Mouse (Mus musculus) monocyte, adult 5-6 weeks (primary cell): ENCODE data around the gene Adam1a. TPM values are rescaled to one million over a fixed set of nuclear protein-coding genes. Genes with fewer than 3 reads are reported as not detected.
A peak's percentile ranks its signal among the peaks of the same experiment; 100 is the strongest.

Experiments
- ATAC-seq: fragments of 153-309, 156-312 bp; replicated peaks from 2 replicates; pipeline ENCODE4 v1.8.0; 2017; ENCODE audit warnings: mild to moderate bottlenecking; ENCODE audit not compliant: low TSS enrichment, insufficient number of reproducible peaks, severe bottlenecking, poor library complexity, low FRiP score
- total RNA-seq: library from RNA; stranded (forward); fragments of 200-1000, 200-491, 200-594 nt; gene quantifications from 3 replicates; pipeline ENCODE4 v1.2.3, GENCODE M21; 2017

Adam1a gene
- total RNA-seq, 1 experiment from 2014 or later, result 4.4 TPM

DNA sequence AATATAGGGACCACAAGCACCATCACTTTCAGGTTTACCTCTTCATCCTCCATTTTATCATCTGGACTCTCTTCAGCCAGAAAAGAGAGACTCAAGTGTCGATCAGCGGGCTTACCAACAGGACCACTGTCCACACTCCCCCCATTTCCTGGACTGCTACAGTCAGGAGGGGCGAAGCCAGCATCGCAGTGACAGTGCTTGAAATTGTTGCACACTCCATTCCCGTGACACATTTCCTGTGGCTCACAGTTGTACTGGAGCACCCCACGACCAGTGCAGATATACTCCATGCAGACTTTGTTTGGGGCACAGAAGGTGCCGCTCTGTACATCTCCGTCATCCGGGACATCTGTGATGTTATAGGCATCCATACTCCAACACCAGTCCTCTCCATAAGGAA, 26.3 kb downstream of the Adam1a start:
- no peak for ATAC-seq

DNA sequence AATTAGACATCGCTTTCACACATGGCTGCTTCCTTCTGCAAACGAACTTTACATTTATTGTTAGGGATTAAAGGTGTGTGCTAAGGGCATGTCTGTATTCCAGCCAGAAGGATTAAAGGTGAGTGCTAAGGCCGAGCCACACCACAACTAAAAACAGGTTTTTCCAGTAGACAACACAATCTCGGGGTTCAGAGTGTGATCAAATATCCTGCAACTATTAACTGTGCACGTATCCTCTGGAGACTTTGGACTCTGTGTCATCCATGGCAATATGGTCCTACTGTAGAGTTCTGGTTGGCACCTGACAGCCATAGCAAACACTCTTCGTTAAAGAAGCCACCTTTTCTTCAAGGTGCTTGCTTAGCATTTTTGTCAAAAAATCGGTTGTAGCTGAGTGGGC, 35.3 kb downstream of the Adam1a start:
- no peak for ATAC-seq

DNA sequence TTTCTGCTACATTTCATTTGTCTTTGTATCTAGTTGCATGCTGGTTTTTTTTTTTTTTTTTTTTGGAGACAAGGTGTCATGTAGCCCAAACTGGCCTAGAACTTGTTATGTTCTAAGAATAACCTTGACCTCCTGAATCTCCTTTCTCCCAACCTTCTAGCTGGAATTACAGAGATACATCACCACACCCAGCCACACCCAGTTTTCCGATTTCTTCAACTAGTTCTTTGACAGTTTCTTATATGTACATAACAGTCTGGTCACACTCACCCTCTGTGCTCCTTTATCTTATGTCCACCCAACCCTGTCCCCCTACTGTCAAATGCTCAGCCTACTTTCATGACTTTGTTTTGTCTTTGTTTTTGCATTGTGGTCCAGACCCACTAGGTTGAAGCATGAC, 38.4 kb downstream of the Adam1a start:
- ATAC-seq, result no peak

DNA sequence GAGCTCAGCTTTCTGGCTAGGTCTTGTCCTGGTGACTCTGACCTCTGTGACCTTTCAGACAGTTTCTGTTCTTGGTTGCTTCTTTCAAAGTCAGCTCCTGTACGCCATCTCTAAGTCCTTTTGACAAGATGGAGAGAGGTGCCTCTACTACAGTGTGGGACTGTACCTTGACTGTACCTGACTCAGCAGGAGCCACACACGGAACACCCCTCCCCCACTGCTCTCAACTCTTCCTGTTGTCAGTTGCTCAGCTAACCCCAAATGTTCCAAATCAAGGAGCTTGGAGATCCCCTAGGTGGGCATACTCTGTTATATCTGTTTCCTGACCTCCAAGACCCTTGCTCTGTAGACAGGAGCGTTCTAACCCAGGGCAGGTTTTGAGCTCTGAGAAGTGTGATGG, 42.1 kb downstream of the Adam1a start, which contains the start of gene Adam1b:
TSS of gene Adam1b (minus strand) at position 205 of the 400 bp plus-strand sequence.
- no peak for ATAC-seq

DNA sequence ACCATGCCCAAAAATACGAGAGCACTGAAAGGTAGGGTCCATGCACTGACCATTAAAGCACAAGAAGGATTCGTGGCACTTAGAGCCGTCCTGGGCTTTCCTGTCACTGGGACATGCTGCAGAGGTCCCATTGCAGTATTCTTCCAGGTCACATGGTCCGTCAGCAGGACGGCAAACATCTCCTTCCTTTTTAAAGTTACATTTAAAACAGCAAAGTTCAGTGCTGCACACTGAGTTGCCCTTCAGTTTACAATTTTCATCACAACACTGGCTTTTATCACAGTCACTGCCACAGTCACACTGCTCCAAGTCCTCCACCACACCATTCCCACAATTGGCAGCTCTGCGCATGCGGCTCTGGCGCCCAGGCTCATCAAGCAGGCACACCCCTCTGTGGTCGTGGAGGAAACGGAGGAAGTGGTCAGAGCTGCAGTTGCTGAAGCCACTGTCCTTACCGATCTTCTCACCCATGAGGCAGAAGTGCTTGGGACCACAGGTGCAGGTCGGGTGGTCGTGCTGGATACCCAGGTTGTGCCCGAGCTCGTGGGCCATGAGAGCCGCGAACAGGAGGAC, 43.8 kb downstream of the Adam1a start:
- peak; percentile 93 for ATAC-seq

DNA sequence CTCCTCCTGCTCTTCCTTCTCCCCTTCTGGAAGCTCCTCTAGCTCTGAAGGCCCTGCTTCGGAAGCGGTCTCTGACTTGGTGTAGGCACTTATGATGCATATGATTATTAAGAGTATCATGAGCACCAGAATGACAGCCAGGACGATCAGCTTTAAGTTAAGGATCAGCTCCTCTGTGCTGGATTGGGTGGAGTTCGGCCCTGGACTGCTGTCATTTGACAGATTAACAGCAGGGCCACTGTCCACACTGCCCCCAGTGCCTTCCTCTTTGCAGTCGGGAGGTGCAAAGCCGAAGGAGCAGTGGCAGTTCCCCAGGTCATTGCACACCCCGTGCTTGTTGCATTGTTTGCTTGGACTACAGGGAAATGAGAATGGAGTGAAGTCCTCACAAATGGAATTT, 44.6 kb downstream of the Adam1a start:
- 0 out of 2 replicates have a peak, but pooled peaks have one; percentile 30 for ATAC-seq

DNA sequence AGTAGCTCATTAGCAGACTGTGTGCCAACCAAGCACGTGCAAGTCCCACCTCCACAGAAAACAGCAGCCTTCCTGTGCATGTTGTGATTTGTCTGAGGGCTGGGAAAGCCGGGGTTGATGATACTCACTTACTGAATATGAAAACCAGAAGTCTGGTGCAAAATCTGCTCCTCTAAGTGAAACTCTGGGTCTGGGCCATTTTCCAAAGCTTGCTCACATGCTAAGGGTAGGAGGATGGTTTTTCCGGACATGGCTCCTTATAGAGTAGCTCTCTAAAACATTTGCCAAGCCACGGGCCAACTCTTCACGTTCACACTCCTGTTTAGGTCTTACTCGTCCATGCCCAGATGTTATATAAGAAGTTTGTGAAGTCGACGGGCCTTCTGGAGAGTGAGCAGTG, 52.0 kb downstream of the Adam1a start:
- no peak for ATAC-seq

DNA sequence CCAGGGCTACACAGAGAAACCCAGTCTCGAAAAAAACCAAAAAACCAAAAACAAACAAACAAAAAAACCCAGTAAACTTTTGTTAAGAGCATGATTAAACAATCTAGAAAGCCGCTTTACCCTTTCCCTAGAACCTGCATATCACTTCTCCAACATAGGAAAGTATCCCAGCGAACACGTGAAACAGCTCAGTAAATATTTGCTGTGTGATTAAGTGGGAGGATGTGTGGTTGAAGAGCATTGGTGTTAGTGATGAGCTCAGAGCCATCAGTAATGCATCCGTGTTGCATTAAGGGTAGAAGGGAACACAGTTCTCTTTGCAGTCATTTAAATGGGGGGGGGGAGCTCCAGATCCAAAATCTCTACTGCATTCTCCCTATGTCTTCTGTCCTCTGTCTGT, 60.5 kb downstream of the Adam1a start:
- no peak for ATAC-seq

DNA sequence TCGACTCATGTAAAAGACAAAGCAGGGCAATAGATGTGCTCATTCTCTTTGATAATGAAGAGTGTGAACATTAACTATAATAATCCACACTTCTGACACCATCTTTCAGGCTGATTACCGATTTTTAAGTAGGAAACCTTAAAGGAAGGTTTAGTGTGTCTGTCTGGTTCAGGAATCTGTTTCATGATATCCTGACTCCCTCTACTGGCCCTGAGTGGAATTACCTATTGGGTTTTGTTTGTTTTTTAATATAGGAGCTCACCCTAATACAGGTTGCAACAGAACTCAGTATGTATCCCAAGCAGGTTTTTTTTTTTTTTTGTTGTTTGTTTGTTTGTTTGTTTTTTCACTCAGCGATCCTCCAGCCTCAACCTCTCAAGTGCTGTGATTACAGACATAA, 67.6 kb downstream of the Adam1a start:
- ATAC-seq, result peak; percentile 80

DNA sequence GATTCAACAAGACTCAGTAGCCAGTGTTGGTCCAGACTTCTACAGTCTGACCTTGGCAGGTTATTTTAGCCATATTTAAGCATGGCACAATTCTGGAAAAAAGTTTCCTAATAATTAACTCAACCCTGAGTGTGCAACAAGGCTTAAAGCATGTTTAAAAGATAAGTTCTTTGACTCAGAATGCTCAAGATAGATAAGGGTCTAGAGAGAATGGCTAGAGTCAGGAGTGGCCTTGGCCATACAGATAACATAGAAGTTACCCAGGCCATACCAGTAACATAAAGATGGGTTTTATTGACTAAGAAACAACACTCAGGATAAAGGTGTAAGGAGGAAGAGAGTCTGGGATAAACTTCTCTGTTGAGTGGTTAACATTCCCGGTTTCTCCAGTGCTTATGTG, 69.2 kb downstream of the Adam1a start:
- ATAC-seq, result no peak

DNA sequence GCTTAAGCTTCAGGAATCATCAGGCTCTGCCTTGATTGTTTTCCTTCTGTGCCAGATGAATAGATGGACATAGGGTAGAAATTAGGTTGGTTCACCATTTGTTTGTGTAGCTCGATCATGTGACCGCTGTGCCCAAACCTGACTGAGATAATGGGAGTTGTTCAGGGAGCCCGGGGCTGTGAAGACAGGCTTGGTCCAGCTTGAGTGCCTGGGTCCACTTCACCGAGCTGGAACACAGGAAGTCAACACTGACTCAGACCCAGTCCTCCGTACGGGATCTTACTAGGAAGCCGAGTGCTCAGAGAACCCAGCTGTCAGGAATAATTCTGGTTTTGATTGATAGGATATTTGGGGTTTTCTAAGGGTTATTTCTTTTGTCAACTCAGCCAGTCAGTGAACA, 70.7 kb downstream of the Adam1a start:
- no peak for ATAC-seq

DNA sequence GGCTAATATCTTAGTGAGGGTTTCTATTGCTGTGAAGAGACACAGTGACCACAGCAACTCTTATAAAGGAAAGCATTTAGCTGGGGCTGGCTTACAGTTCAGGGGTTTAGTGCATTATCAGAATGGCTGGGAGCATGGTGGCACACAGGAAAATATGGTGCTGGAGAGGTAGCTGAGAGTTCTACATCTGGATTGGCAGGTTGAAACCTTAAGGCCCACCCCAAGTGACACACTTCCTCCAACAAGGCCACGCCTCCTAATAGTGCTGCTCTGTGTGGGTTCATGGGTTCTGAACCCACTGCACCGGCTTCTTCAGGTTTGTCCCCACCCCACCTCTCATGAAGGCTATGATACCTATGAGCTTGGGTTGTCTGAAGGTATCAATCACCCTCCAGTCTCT, 72.9 kb downstream of the Adam1a start:
- ATAC-seq, result no peak

DNA sequence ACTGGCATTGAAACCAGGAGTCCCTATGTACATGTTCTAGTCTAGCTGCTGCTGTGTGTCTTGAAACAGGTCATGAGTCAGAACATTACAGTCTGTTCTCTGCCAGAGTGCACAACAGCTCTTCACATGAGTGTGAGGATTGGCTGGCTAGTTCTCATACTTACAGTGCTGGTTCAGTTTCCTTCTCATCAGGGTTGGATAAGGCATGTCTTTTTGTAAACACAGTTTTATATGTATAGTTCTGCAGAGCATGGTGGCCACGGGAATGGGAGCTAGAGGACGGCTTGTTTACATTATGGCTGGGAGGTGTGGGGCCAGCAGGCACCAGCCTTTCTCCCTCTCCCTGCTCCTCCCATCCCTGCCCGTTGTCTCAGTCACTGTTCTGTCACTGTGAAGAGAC, 75.7 kb downstream of the Adam1a start:
- ATAC-seq, result no peak

Other genes starting within 250 kb of the Adam1a start
- gene Trafd1, start 159.8 kb downstream of the Adam1a start, total RNA-seq, result 146 to 183 TPM (median 155 TPM) in 3 replicates
- gene Naa25, start 147.5 kb downstream of the Adam1a start, total RNA-seq, result 11.7 to 38.6 TPM (median 24.4 TPM) in 3 replicates
- 0.53 TPM in 1 of 3 replicates, not detected in the others for gene Tmem116, start 93.6 kb downstream of the Adam1a start, total RNA-seq
- 290 to 464 TPM (median 461 TPM) in 3 replicates for gene Erp29, start 93.0 kb downstream of the Adam1a start, total RNA-seq
- 0.57 TPM in 1 of 3 replicates, not detected in the others for gene Adam1b, start 42.0 kb downstream of the Adam1a start, total RNA-seq
- not detected in 3 replicates for gene Gm42878, start within 50 bp of the Adam1a start, total RNA-seq
- gene Mapkapk5, start 423 bp upstream of the Adam1a start, total RNA-seq, result 129 to 201 TPM (median 159 TPM) in 3 replicates
- gene Aldh2, start 48.3 kb upstream of the Adam1a start, total RNA-seq, result 233 to 306 TPM (median 259 TPM) in 3 replicates
- gene Acad12, start 73.5 kb upstream of the Adam1a start, total RNA-seq, result 0.10 to 6.7 TPM (median 0.96 TPM) in 3 replicates
- 1.7 to 3.4 TPM (median 2.6 TPM) in 3 replicates for gene Acad10, start 115.0 kb upstream of the Adam1a start, total RNA-seq
- gene Brap, start 115.1 kb upstream of the Adam1a start, total RNA-seq, result 109 to 124 TPM (median 113 TPM) in 3 replicates
- 24.4 to 49.0 TPM (median 40.7 TPM) in 3 replicates for gene Atxn2, start 165.9 kb upstream of the Adam1a start, total RNA-seq